9 mouse cellular contexts compared by ENCODE assay signal in genomic region chr7:4898851-4899648, GRCm38 (mm10). TPM values are rescaled to one million over a fixed set of nuclear protein-coding genes. Genes with fewer than 3 reads are reported as not detected.
DNase-seq lines count a peak whose midpoint lies in the region; ATAC-seq and TF ChIP-seq lines count a peak whose summit lies in the region.
"Had no signal": no experiment of that assay in that cellular context is flagged by ENCODE, and none has a peak within 500 bp of the region (broad histone marks: within the 10 kb centered on the region; RNA-seq: fewer than 3 reads in every experiment).

No protein-coding gene starts in this region.

- peaks cover 14% of the 10 kb centered on the region for H3K4me1 ChIP-seq in erythroblast, embryonic 14.5 days (ENCODE audit: control insufficient read depth)
- peaks cover 8 to 36% of the 10 kb centered on the region in 2 experiments for H3K4me1 ChIP-seq in ES-E14 (ENCODE audit: control insufficient read depth in 2 of 2, insufficient read depth in 2 of 2, low read length in 2 of 2, poor library complexity in 1 of 2)
- peaks cover 9% of the 10 kb centered on the region for H3K4me1 ChIP-seq in forebrain, embryonic 15.5 days
- peaks cover 22% of the 10 kb centered on the region for H3K4me1 ChIP-seq in liver, embryonic 15.5 days (replicated peaks)

- peaks cover 5% of the 10 kb centered on the region; the same call in 1 of the 2 replicates for H3K36me3 ChIP-seq in erythroblast, embryonic 14.5 days (ENCODE audit: control insufficient read depth)
- peaks cover 3% of the 10 kb centered on the region; the same call in 1 of the 2 replicates for H3K36me3 ChIP-seq in ES-E14 (ENCODE audit: control insufficient read depth, insufficient read depth, low read length, poor library complexity, severe bottlenecking)
- H3K36me3 ChIP-seq in forebrain, embryonic 15.5 days = no peaks in the 10 kb centered on the region
- no peaks in the 10 kb centered on the region for H3K36me3 ChIP-seq in liver, embryonic 15.5 days (replicated peaks)

- H3K4me2 ChIP-seq in forebrain, embryonic 15.5 days (replicated peaks) = peak overlapping the region; percentile 48
- H3K4me2 ChIP-seq in liver, embryonic 15.5 days = peak overlapping the region; percentile 69

- no peak for DNase-seq in ES-E14 (ENCODE audit: low read depth, low spot score)
- no peak for DNase-seq in layer of hippocampus, adult 11-12 months (ENCODE audit: low spot score)
- no peak for DNase-seq in frontal cortex, postnatal 25 days (ENCODE audit: low spot score in 2 of 2)

- H3K27ac ChIP-seq in ES-E14 (ENCODE audit: insufficient read depth, low read depth, low read length, poor library complexity, severe bottlenecking) = peak overlapping the region; percentile 68; the same call in 1 of the 2 replicates
- peak overlapping the region; percentile 38 for H3K27ac ChIP-seq in forebrain, embryonic 15.5 days (replicated peaks)
- H3K27ac ChIP-seq in liver, embryonic 15.5 days (replicated peaks) = no peak overlapping the region; the same call in 1 of the 2 replicates

- peaks cover 18% of the 10 kb centered on the region for H3K27me3 ChIP-seq in erythroblast, embryonic 14.5 days (ENCODE audit: control insufficient read depth)
- no peaks in the 10 kb centered on the region for H3K27me3 ChIP-seq in forebrain, embryonic 15.5 days
- no peaks in the 10 kb centered on the region for H3K27me3 ChIP-seq in liver, embryonic 15.5 days
- H3K27me3 ChIP-seq: CH12.LX had no signal

- peak overlapping the region; percentile 69 for H3K9ac ChIP-seq in ES-E14 (ENCODE audit: insufficient read depth, low read depth, low read length, poor library complexity, severe bottlenecking)
- peak overlapping the region; percentile 33 for H3K9ac ChIP-seq in forebrain, embryonic 15.5 days (replicated peaks)
- H3K9ac ChIP-seq in liver, embryonic 15.5 days = peak overlapping the region; percentile 13; the same call in 1 of the 2 replicates

- ATAC-seq in erythroblast, adult 5-6 weeks (replicated peaks; ENCODE audit: low FRiP score, poor library complexity, severe bottlenecking) = no peak
- peak; percentile 51 for ATAC-seq in forebrain, embryonic 15.5 days (replicated peaks)
- ATAC-seq in liver, embryonic 15.5 days (ENCODE audit: insufficient read depth) = peak; percentile 11
- no peak for ATAC-seq in activated CD4-positive, CD25-positive, alpha-beta regulatory T cell, adult 4 months

- H3K4me3 ChIP-seq in erythroblast, embryonic 14.5 days (replicated peaks) = peak overlapping the region; percentile 22
- peak overlapping the region; percentile 47 to 59 for H3K4me3 ChIP-seq in ES-E14 (ENCODE audit: insufficient read depth in 1 of 2, low read depth in 1 of 2, low read length in 2 of 2, poor library complexity in 1 of 2, severe bottlenecking in 1 of 2)
- H3K4me3 ChIP-seq in forebrain, embryonic 15.5 days = peak overlapping the region; percentile 30
- H3K4me3 ChIP-seq in liver, embryonic 15.5 days (replicated peaks) = peak overlapping the region; percentile 47

- WGBS in forebrain, embryonic 15.5 days = 27% methylated on average over 18 of the region's 18 CpGs
- WGBS in liver, embryonic 15.5 days (ENCODE audit: insufficient replicate concordance) = 36% methylated on average over 18 of the region's 18 CpGs

- H3K9me3 ChIP-seq in erythroblast, embryonic 14.5 days (ENCODE audit: control insufficient read depth, low read length) = peaks cover 4% of the 10 kb centered on the region
- H3K9me3 ChIP-seq in ES-E14 (ENCODE audit: control insufficient read depth, insufficient read depth, low read depth, low read length) = no peaks in the 10 kb centered on the region
- H3K9me3 ChIP-seq in forebrain, embryonic 15.5 days = no peaks in the 10 kb centered on the region
- H3K9me3 ChIP-seq in liver, embryonic 15.5 days (replicated peaks) = no peaks in the 10 kb centered on the region

- in situ Hi-C loops in ES-E14 (cut with MboI; ENCODE audit: low sequenced_read_pairs in 2 of 2, unreplicated experiment in 2 of 2) = no loop called here

TF ChIP-seq in ES-E14, 5 proteins besides CTCF, POLR2A, EP300 and RAD21:
- TF ChIP-seq ZC3H11A (IDR thresholded peaks at IDR 0.05; ENCODE audit: borderline replicate concordance, low read depth, low read length) = no peak
- TF ChIP-seq HCFC1 (IDR thresholded peaks at IDR 0.05; ENCODE audit: borderline replicate concordance, insufficient read depth, low read length) = no peak
- TF ChIP-seq MAFK (IDR thresholded peaks at IDR 0.05; ENCODE audit: insufficient read depth, low read depth, low read length) = no peak
- TF ChIP-seq CHD2 (IDR thresholded peaks at IDR 0.05; ENCODE audit: low read depth, low read length) = no peak
- TF ChIP-seq ZNF384 (IDR thresholded peaks at IDR 0.05; ENCODE audit: low read depth, low read length) = no peak

RNA-seq across cellular contexts. Expression of gene Gm36210, which starts 7.3 kb away (rescaled TPM):
- polyA plus RNA-seq in erythroblast, embryonic 14.5 days (2012) = 0.05 TPM in 1 of 2 replicates, not detected in the other
- total RNA-seq in erythroblast, adult 5-6 weeks (2015; ENCODE audit: low replicate concordance) = not detected in 2 replicates
- not detected in 2 replicates for total RNA-seq in erythroblast, adult 5-6 weeks (2017; ENCODE audit: low replicate concordance)
- 1.6 and 2.2 TPM in 2 replicates for total RNA-seq in ES-E14 (2012; rRNA removed)
- 0.31 and 0.33 TPM in 2 replicates for polyA plus RNA-seq in forebrain, embryonic 15.5 days (2015; fragmentation: Nextera tagmentation; extraction: Ambion mirVana)
- polyA plus RNA-seq in liver, embryonic 15.5 days (2015; fragmentation: Nextera tagmentation; extraction: Ambion mirVana) = not detected in 2 replicates
- not detected for polyA plus RNA-seq in activated CD4-positive, CD25-positive, alpha-beta regulatory T cell, adult 4 months (2017; shearing (Covaris generic))
- total RNA-seq: CH12.LX had no signal

RNA-seq across cellular contexts. Expression of gene Zfp628, which starts 16.0 kb away (rescaled TPM):
- polyA plus RNA-seq in erythroblast, embryonic 14.5 days (2012) = 8.5 and 8.9 TPM in 2 replicates
- 1.7 and 2.3 TPM in 2 replicates for total RNA-seq in erythroblast, adult 5-6 weeks (2015; ENCODE audit: low replicate concordance)
- total RNA-seq in erythroblast, adult 5-6 weeks (2017; ENCODE audit: low replicate concordance) = 1.5 and 2.0 TPM in 2 replicates
- 4.0 and 4.3 TPM in 2 replicates for total RNA-seq in ES-E14 (2012; rRNA removed)
- 4.0 and 4.2 TPM in 2 replicates for polyA plus RNA-seq in forebrain, embryonic 15.5 days (2015; fragmentation: Nextera tagmentation; extraction: Ambion mirVana)
- 1.7 TPM in 2 replicates for polyA plus RNA-seq in liver, embryonic 15.5 days (2015; fragmentation: Nextera tagmentation; extraction: Ambion mirVana)
- polyA plus RNA-seq in activated CD4-positive, CD25-positive, alpha-beta regulatory T cell, adult 4 months (2017; shearing (Covaris generic)) = 1 to 10 TPM; 1.9 TPM

RNA-seq across cellular contexts. Expression of gene Isoc2a, which starts 22.1 kb away (rescaled TPM):
- 1.3 and 2.4 TPM in 2 replicates for polyA plus RNA-seq in erythroblast, embryonic 14.5 days (2012)
- not detected in 2 replicates for total RNA-seq in erythroblast, adult 5-6 weeks (2015; ENCODE audit: low replicate concordance)
- total RNA-seq in erythroblast, adult 5-6 weeks (2017; ENCODE audit: low replicate concordance) = 2.4 and 3.2 TPM in 2 replicates
- total RNA-seq in ES-E14 (2012; rRNA removed) = 13.0 and 16.1 TPM in 2 replicates
- polyA plus RNA-seq in forebrain, embryonic 15.5 days (2015; fragmentation: Nextera tagmentation; extraction: Ambion mirVana) = 0.65 and 0.76 TPM in 2 replicates
- 0.68 and 0.77 TPM in 2 replicates for polyA plus RNA-seq in liver, embryonic 15.5 days (2015; fragmentation: Nextera tagmentation; extraction: Ambion mirVana)
- polyA plus RNA-seq in activated CD4-positive, CD25-positive, alpha-beta regulatory T cell, adult 4 months (2017; shearing (Covaris generic)) = under 1 TPM; 0.20 to 0.69 TPM

RNA-seq across cellular contexts. Expression of gene Nat14, which starts 22.8 kb away (rescaled TPM):
- 0.38 and 0.51 TPM in 2 replicates for polyA plus RNA-seq in erythroblast, embryonic 14.5 days (2012)
- total RNA-seq in erythroblast, adult 5-6 weeks (2015; ENCODE audit: low replicate concordance) = 1.7 TPM in 1 of 2 replicates, not detected in the other
- total RNA-seq in erythroblast, adult 5-6 weeks (2017; ENCODE audit: low replicate concordance) = 2.5 TPM in 1 of 2 replicates, not detected in the other
- total RNA-seq in ES-E14 (2012; rRNA removed) = 1.2 and 1.7 TPM in 2 replicates
- polyA plus RNA-seq in forebrain, embryonic 15.5 days (2015; fragmentation: Nextera tagmentation; extraction: Ambion mirVana) = 35.2 and 39.3 TPM in 2 replicates
- polyA plus RNA-seq in liver, embryonic 15.5 days (2015; fragmentation: Nextera tagmentation; extraction: Ambion mirVana) = 0.23 and 0.45 TPM in 2 replicates
- not detected for polyA plus RNA-seq in activated CD4-positive, CD25-positive, alpha-beta regulatory T cell, adult 4 months (2017; shearing (Covaris generic))

RNA-seq across cellular contexts. Expression of gene Ssc5d, which starts 26.5 kb away (rescaled TPM):
- polyA plus RNA-seq in erythroblast, embryonic 14.5 days (2012) = not detected in 2 replicates
- total RNA-seq in erythroblast, adult 5-6 weeks (2015; ENCODE audit: low replicate concordance) = not detected in 2 replicates
- total RNA-seq in erythroblast, adult 5-6 weeks (2017; ENCODE audit: low replicate concordance) = 0.28 TPM in 1 of 2 replicates, not detected in the other
- total RNA-seq in ES-E14 (2012; rRNA removed) = 0.94 and 1.3 TPM in 2 replicates
- 0.24 and 0.32 TPM in 2 replicates for polyA plus RNA-seq in forebrain, embryonic 15.5 days (2015; fragmentation: Nextera tagmentation; extraction: Ambion mirVana)
- polyA plus RNA-seq in liver, embryonic 15.5 days (2015; fragmentation: Nextera tagmentation; extraction: Ambion mirVana) = 0.15 TPM in 2 replicates
- under 1 TPM in 1 of 2 experiments, not detected in 1; 0.10 TPM for polyA plus RNA-seq in activated CD4-positive, CD25-positive, alpha-beta regulatory T cell, adult 4 months (2017; shearing (Covaris generic))

Comparison
In these comparisons a context has a peak if more than half of its experiments do, and no peak if none do; other contexts are left out.
1. ATAC-seq: peak in forebrain, embryonic 15.5 days (single experiment) and liver, embryonic 15.5 days (single experiment); none in erythroblast, adult 5-6 weeks (single experiment) and activated CD4-positive, CD25-positive, alpha-beta regulatory T cell, adult 4 months (single experiment).
2. H3K9ac ChIP-seq: peak in every context shown above with its lines; median percentile 69 in ES-E14; 33 in forebrain, embryonic 15.5 days; 13 in liver, embryonic 15.5 days.
3. Peak in every context shown above with its lines, with median percentiles within 50 percentile points of each other: H3K4me3 ChIP-seq.